Mouse (Mus musculus): ENCODE data around the gene Wdr46. TPM values are rescaled to one million over a fixed set of nuclear protein-coding genes. Genes with fewer than 3 reads are reported as not detected.
A peak's percentile ranks its signal among the peaks of the same experiment; 100 is the strongest.
"Not testable (repeated sequence)": the region's sequence is repeated elsewhere in the genome, so short reads cannot be mapped to it uniquely, and the experiment has no call there.

Gene Wdr46
- polyA plus RNA-seq, 1 experiment, result not detected

DNA sequence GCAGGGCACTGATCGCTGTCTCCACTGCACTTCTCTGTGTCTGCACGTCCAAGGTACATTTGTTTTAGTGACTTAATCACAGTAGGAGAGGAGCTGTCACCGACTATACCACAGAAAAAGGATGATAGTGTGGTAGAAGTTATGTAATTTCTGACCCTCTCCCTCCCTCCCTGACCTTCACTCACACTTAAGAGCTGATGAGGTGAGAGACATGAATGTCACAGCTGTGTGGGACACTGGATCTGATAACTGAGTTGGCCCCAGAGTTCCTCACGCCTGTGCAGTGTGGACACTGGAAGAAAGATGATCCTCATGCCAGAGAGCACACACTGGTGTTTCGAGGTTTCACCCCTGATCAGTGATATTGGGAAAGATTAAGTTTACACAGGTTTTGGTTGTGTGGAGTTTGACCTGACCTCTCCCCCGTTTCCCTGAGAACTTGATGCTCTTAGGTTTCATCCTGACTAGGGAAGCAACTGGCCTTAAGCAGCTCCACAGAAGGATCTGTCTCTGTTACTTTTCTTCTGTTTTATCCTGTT, 39.1 kb downstream of the Wdr46 start:
- H3K4me3 ChIP-seq (ENCODE audit: insufficient read depth, low read depth, low read length), result no peak overlapping the region
- TF ChIP-seq CTCF (IDR thresholded peaks at IDR 0.05; ENCODE audit: insufficient read depth, low read depth, low read length) (no peak), POLR2A (IDR thresholded peaks at IDR 0.05; ENCODE audit: insufficient read depth, low read depth, low read length) (no peak)
- H3K4me1 ChIP-seq (ENCODE audit: control insufficient read depth, insufficient read depth, low read length), result peaks cover 23% of the 10 kb centered on the region
- WGBS, result 84% methylated on average over 6 of the region's 6 CpGs
- no peak overlapping the region for H3K27ac ChIP-seq (ENCODE audit: insufficient read depth, low read depth, low read length)

DNA sequence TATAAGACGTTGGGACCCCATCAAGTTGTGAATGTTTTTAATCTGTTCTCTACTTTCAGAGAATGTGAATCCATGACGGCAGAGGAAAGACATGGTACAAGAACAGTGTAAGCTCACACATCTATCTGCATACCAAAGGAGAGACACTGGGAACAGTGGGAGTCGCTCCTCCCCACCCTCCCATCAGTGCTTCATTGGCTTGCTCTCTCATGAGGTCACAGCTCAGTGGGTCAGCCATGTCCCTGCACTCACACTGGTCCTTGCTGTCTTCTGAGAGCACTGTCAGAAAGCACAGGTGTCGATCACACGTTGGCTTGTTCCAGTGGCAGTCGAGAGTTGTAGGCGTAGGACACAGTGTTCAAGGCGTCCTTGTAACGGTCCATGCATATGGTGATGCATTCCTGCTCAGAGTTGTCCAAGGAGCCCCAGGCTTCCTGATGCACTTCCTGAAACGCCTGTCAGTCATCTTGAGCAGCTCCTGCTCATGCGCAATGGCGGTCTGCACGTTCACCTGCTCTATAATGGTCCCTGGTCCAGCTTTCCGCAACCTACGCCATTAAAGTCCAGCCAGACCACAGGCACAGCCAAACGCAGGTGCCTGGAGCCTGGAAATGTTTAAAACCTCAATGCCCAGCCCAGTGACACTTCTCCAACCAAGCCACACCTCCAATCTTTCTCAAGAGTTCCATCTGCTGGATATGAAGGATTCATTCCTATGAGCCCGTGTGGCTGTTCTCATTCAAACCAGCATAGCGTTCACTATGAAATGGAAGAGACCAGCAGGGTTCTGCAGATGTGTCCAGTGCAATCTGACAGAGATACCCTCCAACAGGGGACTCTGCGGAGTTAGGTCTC, 39.9 kb downstream of the Wdr46 start:
- H3K4me1 ChIP-seq (ENCODE audit: control insufficient read depth, insufficient read depth, low read length), result peaks cover 23% of the 10 kb centered on the region
- TF ChIP-seq CTCF (IDR thresholded peaks at IDR 0.05; ENCODE audit: insufficient read depth, low read depth, low read length) (no peak), POLR2A (IDR thresholded peaks at IDR 0.05; ENCODE audit: insufficient read depth, low read depth, low read length) (no peak)
- WGBS, result 77% methylated on average over 19 of the region's 19 CpGs
- peak overlapping the region; percentile 82 for H3K27ac ChIP-seq (ENCODE audit: insufficient read depth, low read depth, low read length)
- H3K4me3 ChIP-seq (ENCODE audit: insufficient read depth, low read depth, low read length), result no peak overlapping the region

DNA sequence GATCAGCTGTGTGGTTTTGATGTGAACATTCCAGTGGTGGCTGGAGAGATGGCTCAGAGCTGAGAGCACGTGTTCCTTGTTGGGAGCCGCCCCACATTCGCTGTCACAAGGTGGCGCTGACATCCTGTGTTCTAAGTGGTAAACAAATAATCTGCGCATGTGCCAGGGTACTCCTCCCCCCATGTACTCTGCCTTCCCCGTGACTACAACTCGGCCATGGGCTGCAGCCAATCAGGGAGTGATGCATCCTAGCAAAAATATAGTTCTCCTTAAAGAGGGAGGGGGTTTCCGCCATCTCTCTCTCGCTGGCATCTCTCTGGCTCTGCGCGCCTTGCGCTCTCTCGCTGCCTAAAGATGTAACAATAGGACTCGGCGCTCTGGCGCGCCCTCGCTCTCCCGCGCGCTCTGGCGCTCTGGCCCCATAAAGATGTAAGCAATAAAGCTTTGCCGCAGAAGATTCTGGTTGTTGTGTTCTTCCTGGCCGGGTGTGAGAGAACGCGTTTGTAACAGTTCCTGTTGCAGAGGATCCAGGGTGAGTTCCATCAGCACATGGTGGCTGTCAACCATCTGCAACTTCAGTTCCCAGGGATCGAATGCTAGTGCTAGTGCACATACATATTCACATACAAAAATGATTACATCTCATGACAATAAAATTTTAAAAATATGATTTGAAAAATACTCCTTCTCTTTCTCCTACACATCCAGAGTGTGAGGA, 40.9 kb downstream of the Wdr46 start:
- Histone ChIP-seq H3K27ac (ENCODE audit: insufficient read depth, low read depth, low read length) (peak overlapping the region; percentile 82), H3K4me3 (ENCODE audit: insufficient read depth, low read depth, low read length) (peak overlapping the region; percentile 57), H3K4me1 (ENCODE audit: control insufficient read depth, insufficient read depth, low read length) (peaks cover 23% of the 10 kb centered on the region)
- under 1% methylated on average over 27 of the region's 27 CpGs for WGBS
- TF ChIP-seq POLR2A (IDR thresholded peaks at IDR 0.05; ENCODE audit: insufficient read depth, low read depth, low read length), result peak; percentile 68; the same call in 1 of the 2 replicates

DNA sequence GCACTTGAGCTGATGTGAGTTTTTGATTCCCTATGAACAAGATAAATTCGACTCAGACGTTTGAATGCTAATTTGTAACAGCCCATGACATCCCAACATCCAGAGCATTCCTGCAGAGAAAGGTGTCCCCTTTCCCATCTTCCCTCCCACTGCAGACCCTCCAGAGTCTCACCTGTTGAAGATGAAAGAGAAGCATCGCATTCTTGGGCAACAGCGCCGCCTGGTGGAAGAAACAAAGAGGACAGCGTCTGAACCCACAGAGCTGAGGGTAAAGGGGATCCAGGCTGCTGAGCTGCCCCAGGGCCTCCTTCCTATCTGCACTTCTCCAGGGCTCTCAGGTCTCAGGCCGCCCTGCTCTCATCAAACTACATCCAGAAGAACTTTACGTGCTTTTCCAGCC, 41.7 kb downstream of the Wdr46 start:
- peaks cover 23% of the 10 kb centered on the region for H3K4me1 ChIP-seq (ENCODE audit: control insufficient read depth, insufficient read depth, low read length)
- WGBS, result 8% methylated on average over 8 of the region's 8 CpGs
- peak; percentile 69 for TF ChIP-seq CTCF (IDR thresholded peaks at IDR 0.05; ENCODE audit: insufficient read depth, low read depth, low read length)
- not testable (repeated sequence) for H3K4me3 ChIP-seq (ENCODE audit: insufficient read depth, low read depth, low read length); H3K27ac ChIP-seq (ENCODE audit: insufficient read depth, low read depth, low read length)

DNA sequence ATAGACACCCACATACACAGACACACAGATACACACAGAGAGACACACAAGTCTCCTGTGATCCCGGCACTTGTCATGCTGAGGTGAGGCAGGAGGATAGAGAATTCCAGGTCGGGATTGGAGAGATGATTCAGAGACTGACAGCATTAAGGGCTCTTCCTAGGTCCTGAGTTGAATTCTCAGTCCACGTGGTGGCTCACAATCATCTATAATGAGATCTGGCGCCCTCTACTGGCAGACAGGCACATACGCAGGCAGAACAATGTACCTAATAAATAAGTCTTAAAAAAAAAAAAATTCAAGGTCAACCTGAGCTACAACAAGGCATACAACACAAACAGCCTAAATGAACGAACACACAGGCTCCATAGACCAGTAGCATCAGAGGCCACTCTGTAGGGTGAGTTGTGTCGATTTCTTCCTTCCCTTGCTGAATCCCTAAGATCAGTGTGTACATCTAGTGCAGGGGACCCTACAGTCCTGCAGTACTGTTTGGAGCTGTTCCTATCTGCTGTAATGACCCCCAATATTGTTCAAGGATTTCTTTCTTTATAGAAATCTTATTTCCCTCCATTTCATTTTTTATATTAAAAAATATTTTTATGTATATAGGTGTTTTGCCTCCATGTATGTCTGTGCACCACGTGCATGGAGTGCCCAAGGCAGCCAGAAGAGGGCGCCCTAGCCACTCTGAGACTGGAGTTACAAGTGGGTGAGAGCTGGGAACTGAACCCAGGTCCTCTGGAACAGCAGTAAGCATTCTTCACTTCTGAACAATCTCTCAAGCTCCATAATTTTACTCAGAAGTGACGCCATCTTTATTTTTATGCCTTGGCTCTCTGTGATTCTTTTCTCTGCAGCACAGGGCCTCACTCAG, 51.6 kb downstream of the Wdr46 start:
- TF ChIP-seq CTCF (IDR thresholded peaks at IDR 0.05; ENCODE audit: insufficient read depth, low read depth, low read length) (no peak), POLR2A (IDR thresholded peaks at IDR 0.05; ENCODE audit: insufficient read depth, low read depth, low read length) (no peak)
- Histone ChIP-seq H3K4me3 (ENCODE audit: insufficient read depth, low read depth, low read length) (no peak overlapping the region), H3K4me1 (ENCODE audit: control insufficient read depth, insufficient read depth, low read length) (no peaks in the 10 kb centered on the region), H3K27ac (ENCODE audit: insufficient read depth, low read depth, low read length) (no peak overlapping the region)
- WGBS, result 28% methylated on average over 10 of the region's 10 CpGs

DNA sequence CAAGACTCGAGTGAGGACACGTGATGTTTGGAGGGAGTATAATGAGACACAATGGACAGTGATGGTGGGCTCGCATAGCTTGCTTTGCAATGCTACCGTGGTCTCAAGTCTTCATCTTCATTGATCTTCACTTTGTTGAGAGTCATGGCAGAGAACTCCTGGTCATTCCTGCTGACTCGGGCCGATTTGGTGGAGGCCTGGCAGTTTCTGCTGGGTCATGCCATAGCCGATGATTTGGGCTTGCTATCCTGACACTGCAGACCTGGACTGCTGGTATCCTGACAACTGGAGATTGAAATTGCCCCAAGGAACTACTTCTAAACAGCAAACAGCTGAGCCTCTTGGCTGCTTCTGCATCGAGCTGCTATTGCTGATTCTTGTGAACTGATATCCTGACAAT, 54.5 kb downstream of the Wdr46 start:
- Histone ChIP-seq H3K4me3 (ENCODE audit: insufficient read depth, low read depth, low read length) (no peak overlapping the region), H3K27ac (ENCODE audit: insufficient read depth, low read depth, low read length) (no peak overlapping the region), H3K4me1 (ENCODE audit: control insufficient read depth, insufficient read depth, low read length) (peaks cover 6% of the 10 kb centered on the region; the same call in 1 of the 2 replicates)
- 93% methylated on average over 8 of the region's 8 CpGs for WGBS
- TF ChIP-seq CTCF (IDR thresholded peaks at IDR 0.05; ENCODE audit: insufficient read depth, low read depth, low read length) (no peak), POLR2A (IDR thresholded peaks at IDR 0.05; ENCODE audit: insufficient read depth, low read depth, low read length) (no peak)

DNA sequence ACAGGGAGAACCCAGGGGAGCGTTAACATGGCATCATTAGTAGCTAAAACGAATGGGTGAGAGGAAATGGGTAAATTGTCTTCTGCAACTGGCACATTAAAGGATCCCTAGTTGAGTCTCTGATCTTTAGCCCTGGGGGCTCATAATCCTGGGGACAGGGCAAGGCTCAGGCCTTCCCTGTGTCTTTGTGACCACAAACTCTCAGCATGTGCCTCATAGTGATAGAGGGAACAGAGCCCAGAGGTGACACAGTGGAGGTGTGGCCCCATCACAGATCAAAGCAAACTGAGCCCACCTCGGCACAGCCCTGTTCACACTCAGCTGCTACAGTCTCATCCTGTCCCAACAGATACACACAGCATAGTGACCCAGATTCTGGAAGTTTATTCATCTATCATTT, 55.2 kb downstream of the Wdr46 start:
- no peak for TF ChIP-seq POLR2A (IDR thresholded peaks at IDR 0.05; ENCODE audit: insufficient read depth, low read depth, low read length)
- TF ChIP-seq CTCF (IDR thresholded peaks at IDR 0.05; ENCODE audit: insufficient read depth, low read depth, low read length), result no peak
- 74% methylated on average over 3 of the region's 3 CpGs for WGBS
- Histone ChIP-seq H3K4me3 (ENCODE audit: insufficient read depth, low read depth, low read length) (no peak overlapping the region), H3K4me1 (ENCODE audit: control insufficient read depth, insufficient read depth, low read length) (peaks cover 9% of the 10 kb centered on the region), H3K27ac (ENCODE audit: insufficient read depth, low read depth, low read length) (no peak overlapping the region)

DNA sequence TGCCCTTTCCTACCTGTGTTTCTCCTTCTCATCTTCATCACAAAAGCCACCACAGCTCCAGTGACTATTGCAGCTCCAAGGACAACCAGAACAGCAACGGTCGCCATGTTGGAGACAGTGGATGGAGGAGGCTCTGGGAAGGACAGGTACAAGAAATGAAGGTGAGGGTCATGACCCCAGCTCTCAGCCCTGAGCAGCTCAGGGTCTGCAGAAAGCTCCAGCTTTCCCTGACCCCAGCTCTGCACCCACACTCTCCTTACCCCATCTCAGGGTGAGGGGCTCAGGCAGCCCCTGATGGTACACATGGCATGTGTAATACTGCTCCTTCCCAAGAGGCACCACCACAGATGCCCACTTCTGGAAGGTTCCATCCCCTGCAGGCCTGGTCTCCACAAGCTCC, 56.6 kb downstream of the Wdr46 start:
- 94% methylated on average over 2 of the region's 2 CpGs for WGBS
- H3K4me1 ChIP-seq (ENCODE audit: control insufficient read depth, insufficient read depth, low read length); H3K27ac ChIP-seq (ENCODE audit: insufficient read depth, low read depth, low read length); H3K4me3 ChIP-seq (ENCODE audit: insufficient read depth, low read depth, low read length): not testable (repeated sequence)

DNA sequence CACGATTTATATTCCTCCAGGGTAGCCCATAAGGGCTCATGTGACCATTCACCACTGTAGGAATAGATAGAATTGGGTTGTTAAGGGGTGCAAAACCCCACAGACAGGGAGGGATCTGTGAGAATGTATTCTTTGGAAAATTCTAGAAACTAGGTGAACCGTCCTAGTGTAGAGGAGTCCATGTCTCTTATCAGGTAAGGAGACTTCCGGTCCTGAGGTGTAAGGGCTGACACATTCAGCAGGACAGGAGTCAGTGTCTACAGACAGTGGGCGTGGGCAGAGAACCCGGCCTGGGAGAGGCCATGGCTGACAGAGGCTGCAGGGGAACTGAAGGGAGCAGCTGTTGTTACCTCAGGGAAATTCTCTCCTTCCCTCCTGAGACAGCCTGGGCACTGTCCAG, 58.2 kb downstream of the Wdr46 start:
- not testable (repeated sequence) for H3K4me1 ChIP-seq (ENCODE audit: control insufficient read depth, insufficient read depth, low read length); H3K4me3 ChIP-seq (ENCODE audit: insufficient read depth, low read depth, low read length); H3K27ac ChIP-seq (ENCODE audit: insufficient read depth, low read depth, low read length)
- WGBS, result 76% methylated on average over 5 of the region's 5 CpGs

Other genes starting within 250 kb of the Wdr46 start
- gene March2, start 222.0 kb upstream of the Wdr46 start, polyA plus RNA-seq (2012; ENCODE audit: insufficient read depth, insufficient read length, low replicate concordance, missing spikeins), result not detected in 2 replicates
- 744 TPM in 1 of 2 replicates, not detected in the other for gene Rab11b, start 180.1 kb upstream of the Wdr46 start, polyA plus RNA-seq (2012; ENCODE audit: insufficient read depth, insufficient read length, low replicate concordance, missing spikeins)
- gene Angptl4, start 158.8 kb upstream of the Wdr46 start, polyA plus RNA-seq (2012; ENCODE audit: insufficient read depth, insufficient read length, low replicate concordance, missing spikeins), result not detected in 2 replicates
- not detected in 2 replicates for gene Kank3, start 130.1 kb upstream of the Wdr46 start, polyA plus RNA-seq (2012; ENCODE audit: insufficient read depth, insufficient read length, low replicate concordance, missing spikeins)
- gene Rps28, start 116.1 kb upstream of the Wdr46 start, polyA plus RNA-seq (2012; ENCODE audit: insufficient read depth, insufficient read length, low replicate concordance, missing spikeins), result not detected in 2 replicates
- 751 TPM in 1 of 2 replicates, not detected in the other for gene Ndufa7, start 116.1 kb upstream of the Wdr46 start, polyA plus RNA-seq (2012; ENCODE audit: insufficient read depth, insufficient read length, low replicate concordance, missing spikeins)
- not detected in 2 replicates for gene Cd320, start 97.6 kb upstream of the Wdr46 start, polyA plus RNA-seq (2012; ENCODE audit: insufficient read depth, insufficient read length, low replicate concordance, missing spikeins)
- gene Gm7029, start 66.8 kb upstream of the Wdr46 start, polyA plus RNA-seq (2012; ENCODE audit: insufficient read depth, insufficient read length, low replicate concordance, missing spikeins), result not detected in 2 replicates
- gene Kifc1, start 50.0 kb upstream of the Wdr46 start, polyA plus RNA-seq (2012; ENCODE audit: insufficient read depth, insufficient read length, low replicate concordance, missing spikeins), result not detected in 2 replicates
- not detected in 2 replicates for gene Platr17, start 35.5 kb upstream of the Wdr46 start, polyA plus RNA-seq (2012; ENCODE audit: insufficient read depth, insufficient read length, low replicate concordance, missing spikeins)
- gene Daxx, start 31.2 kb upstream of the Wdr46 start, polyA plus RNA-seq (2012; ENCODE audit: insufficient read depth, insufficient read length, low replicate concordance, missing spikeins), result not detected in 2 replicates
- 118 TPM in 1 of 2 replicates, not detected in the other for gene Tapbp, start 24.8 kb upstream of the Wdr46 start, polyA plus RNA-seq (2012; ENCODE audit: insufficient read depth, insufficient read length, low replicate concordance, missing spikeins)
- gene Zbtb22, start 24.8 kb upstream of the Wdr46 start, polyA plus RNA-seq (2012; ENCODE audit: insufficient read depth, insufficient read length, low replicate concordance, missing spikeins), result not detected in 2 replicates
- gene Rgl2, start 11.1 kb upstream of the Wdr46 start, polyA plus RNA-seq (2012; ENCODE audit: insufficient read depth, insufficient read length, low replicate concordance, missing spikeins), result 671 TPM in 1 of 2 replicates, not detected in the other
- gene Pfdn6, start 317 bp upstream of the Wdr46 start, polyA plus RNA-seq (2012; ENCODE audit: insufficient read depth, insufficient read length, low replicate concordance, missing spikeins), result not detected in 2 replicates
- not detected in 2 replicates for gene B3galt4, start 10.8 kb downstream of the Wdr46 start, polyA plus RNA-seq (2012; ENCODE audit: insufficient read depth, insufficient read length, low replicate concordance, missing spikeins)
- gene Vps52, start 15.2 kb downstream of the Wdr46 start, polyA plus RNA-seq (2012; ENCODE audit: insufficient read depth, insufficient read length, low replicate concordance, missing spikeins), result not detected in 2 replicates
- gene Rps18, start 15.3 kb downstream of the Wdr46 start, polyA plus RNA-seq (2012; ENCODE audit: insufficient read depth, insufficient read length, low replicate concordance, missing spikeins), result 1,298 TPM in 1 of 2 replicates, not detected in the other
- gene H2-K1, start 59.7 kb downstream of the Wdr46 start, polyA plus RNA-seq (2012; ENCODE audit: insufficient read depth, insufficient read length, low replicate concordance, missing spikeins), result not detected in 2 replicates
- not detected in 2 replicates for gene Ring1, start 84.0 kb downstream of the Wdr46 start, polyA plus RNA-seq (2012; ENCODE audit: insufficient read depth, insufficient read length, low replicate concordance, missing spikeins)
- not detected in 2 replicates for gene H2-Ke6, start 87.4 kb downstream of the Wdr46 start, polyA plus RNA-seq (2012; ENCODE audit: insufficient read depth, insufficient read length, low replicate concordance, missing spikeins)
- gene Slc39a7, start 91.0 kb downstream of the Wdr46 start, polyA plus RNA-seq (2012; ENCODE audit: insufficient read depth, insufficient read length, low replicate concordance, missing spikeins), result not detected in 2 replicates
- gene Rxrb, start 91.2 kb downstream of the Wdr46 start, polyA plus RNA-seq (2012; ENCODE audit: insufficient read depth, insufficient read length, low replicate concordance, missing spikeins), result not detected in 2 replicates
- gene Col11a2, start 98.8 kb downstream of the Wdr46 start, polyA plus RNA-seq (2012; ENCODE audit: insufficient read depth, insufficient read length, low replicate concordance, missing spikeins), result not detected in 2 replicates
- not detected in 2 replicates for gene H2-Oa, start 151.7 kb downstream of the Wdr46 start, polyA plus RNA-seq (2012; ENCODE audit: insufficient read depth, insufficient read length, low replicate concordance, missing spikeins)
- gene H2-DMa, start 178.9 kb downstream of the Wdr46 start, polyA plus RNA-seq (2012; ENCODE audit: insufficient read depth, insufficient read length, low replicate concordance, missing spikeins), result not detected in 2 replicates
- 233 TPM in 1 of 2 replicates, not detected in the other for gene Brd2, start 182.0 kb downstream of the Wdr46 start, polyA plus RNA-seq (2012; ENCODE audit: insufficient read depth, insufficient read length, low replicate concordance, missing spikeins)
- gene H2-DMb2, start 202.6 kb downstream of the Wdr46 start, polyA plus RNA-seq (2012; ENCODE audit: insufficient read depth, insufficient read length, low replicate concordance, missing spikeins), result not detected in 2 replicates
- gene H2-DMb1, start 212.4 kb downstream of the Wdr46 start, polyA plus RNA-seq (2012; ENCODE audit: insufficient read depth, insufficient read length, low replicate concordance, missing spikeins), result not detected in 2 replicates
- gene Tap1, start 246.9 kb downstream of the Wdr46 start, polyA plus RNA-seq (2012; ENCODE audit: insufficient read depth, insufficient read length, low replicate concordance, missing spikeins), result not detected in 2 replicates
- 272 TPM in 1 of 2 replicates, not detected in the other for gene Psmb9, start 247.1 kb downstream of the Wdr46 start, polyA plus RNA-seq (2012; ENCODE audit: insufficient read depth, insufficient read length, low replicate concordance, missing spikeins)